Mouse (Mus musculus) T-cell, adult 66 days (primary cell): ENCODE measurements around the gene Mat1a. TPM values are rescaled to one million over a fixed set of nuclear protein-coding genes. Genes with fewer than 3 reads are reported as not detected.

Source experiments
- total RNA-seq, 2 experiments: library from RNA; stranded (reverse); gene quantifications; 3 replicates in 1 of 2; 4 replicates in 1 of 2; pipeline ENCODE4 v1.2.4; 2023

The Mat1a gene
- not detected for total RNA-seq

DNA sequence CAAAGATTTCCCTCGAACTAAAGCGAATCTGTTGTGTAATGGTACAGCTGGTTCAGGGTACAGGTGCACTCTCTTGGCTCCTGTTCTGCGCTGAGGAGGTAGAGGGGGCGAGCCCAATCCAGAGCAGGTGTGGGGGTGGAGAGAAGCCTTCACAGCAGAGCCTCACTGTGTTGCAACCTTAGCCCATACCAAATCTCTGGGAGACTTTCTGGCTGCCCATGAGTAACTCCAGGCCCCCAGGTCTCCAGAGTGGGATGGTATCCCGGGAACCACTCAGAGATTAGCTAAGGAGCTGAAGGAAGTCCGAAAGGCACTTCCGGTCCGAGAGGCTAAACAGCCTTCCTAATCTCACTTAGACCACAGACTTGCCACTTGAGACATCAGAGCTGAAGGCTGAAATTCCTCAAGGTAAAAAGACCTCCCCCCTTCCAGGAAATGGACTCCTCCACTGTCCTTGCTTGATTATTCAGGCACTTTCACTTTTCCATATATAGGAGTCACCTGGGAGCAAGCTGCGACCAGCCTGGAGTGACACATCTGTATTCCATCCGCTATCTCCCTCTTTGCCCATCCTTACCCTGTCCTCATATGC lies at the start of gene Mat1a:
TSS of gene Mat1a (plus strand) at position 183 of the 592 bp plus-strand sequence.

DNA sequence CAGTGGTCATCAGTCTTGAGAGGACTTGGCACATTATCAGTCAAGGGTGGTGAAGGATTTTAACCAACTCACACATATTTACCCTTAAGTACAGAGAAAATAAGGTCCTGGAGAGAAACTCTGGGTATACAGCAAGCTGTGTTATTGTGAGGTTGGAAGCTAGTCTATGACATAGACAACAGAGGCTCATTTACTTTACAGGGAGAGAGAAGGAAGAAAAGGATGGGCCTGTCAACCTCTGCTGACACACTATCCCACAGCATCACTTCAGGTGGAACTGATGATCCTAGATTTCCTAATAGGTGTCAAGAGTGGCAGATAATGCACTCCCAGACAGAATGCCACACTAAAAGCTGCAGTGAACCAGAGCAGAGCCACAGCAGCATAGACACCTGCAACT lies 35.7 kb upstream of the Mat1a start, which contains the start of gene Dydc2:
TSS of gene Dydc2 (minus strand) at position 101 of the 400 bp plus-strand sequence.

DNA sequence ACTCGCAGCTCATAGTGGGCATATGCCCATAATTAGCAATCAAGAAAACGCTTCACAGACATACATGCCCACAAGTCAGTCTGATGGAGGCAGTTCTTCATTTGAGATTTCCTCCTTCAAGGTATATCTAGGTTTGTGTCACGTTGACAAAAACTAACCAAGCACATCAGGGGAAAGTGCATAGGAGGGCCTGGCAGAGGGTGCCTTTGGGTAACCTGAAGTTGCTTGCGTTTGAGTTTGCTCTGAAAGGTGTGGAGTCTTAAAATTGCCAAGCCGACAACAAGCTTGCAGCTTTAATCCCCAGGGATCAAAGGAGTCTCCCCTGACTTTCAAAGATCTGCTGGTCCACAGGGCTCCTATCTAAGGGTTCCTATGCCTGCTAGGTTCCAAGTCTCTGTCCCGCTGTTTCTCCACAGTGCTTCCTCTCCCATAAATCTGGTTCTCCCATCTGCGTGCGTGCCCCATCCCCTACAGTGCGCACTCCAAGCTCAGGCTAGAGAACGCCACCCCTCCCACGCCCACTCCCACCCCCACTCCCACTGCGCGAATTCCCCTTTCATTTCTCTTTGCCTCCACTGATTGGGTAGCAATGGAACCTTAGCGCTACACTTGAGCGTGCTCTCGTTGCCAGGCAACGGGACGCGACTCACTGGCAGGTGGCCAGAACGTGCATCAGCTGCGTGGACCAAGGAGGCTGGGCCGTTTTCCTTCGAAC lies 32.4 kb upstream of the Mat1a start, which contains the start of gene Dydc1:
TSS of gene Dydc1 (plus strand) at position 683 of the 715 bp plus-strand sequence.

DNA sequence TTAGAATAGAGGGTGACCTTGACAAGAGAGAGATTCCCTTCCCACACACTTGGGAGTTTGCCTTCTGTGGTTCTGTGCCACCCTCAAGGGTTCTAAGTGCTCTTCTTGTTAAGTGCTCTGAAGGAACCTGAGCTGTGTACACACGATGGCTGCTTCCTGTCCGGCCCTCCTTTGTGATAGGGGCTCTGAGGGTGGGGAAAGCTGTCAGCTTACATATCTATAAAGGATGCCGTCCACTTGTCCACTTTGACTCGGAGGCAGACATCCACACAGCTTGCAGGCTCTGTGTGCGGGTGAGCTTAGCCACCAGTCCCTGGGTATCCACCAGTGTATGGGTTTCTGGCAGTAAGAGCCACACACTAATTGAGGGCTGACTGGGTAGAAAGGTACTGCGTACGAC lies 26.7 kb downstream of the Mat1a start, which contains the start of gene Sftpa1:
TSS of gene Sftpa1 (plus strand) at position 243 of the 400 bp plus-strand sequence.

DNA sequence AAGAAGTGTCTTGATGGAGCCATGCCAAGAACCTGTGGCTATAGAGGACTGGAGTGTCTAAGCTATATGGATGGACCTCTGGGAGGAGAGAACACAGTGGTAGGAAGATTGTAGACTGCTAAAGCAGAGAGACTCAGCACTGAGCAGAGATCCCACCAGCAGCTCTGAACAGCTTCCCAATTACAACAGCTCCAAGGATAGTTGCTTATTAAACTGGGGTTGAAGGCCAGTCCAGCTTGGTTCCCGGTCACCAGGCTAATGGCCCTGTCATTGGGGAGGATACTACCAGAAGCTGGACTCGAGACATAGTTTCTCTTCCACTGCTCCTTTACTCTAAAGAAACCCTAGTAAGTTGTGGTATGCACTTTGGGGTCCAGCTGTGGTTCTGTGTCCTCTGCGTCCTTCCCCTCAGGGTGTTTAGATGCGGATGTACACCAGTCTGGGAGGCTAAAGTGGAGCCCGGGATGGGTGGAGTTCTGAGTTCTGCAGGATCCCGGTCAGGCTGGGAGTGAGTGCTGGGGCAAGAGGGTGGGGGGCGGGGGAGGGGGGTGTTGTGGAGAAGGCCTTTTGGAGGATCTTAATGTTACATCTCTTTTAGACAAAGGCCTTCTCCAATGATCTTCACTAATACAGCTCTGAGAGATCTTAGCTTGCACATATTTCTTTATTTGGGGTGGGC lies 46.5 kb downstream of the Mat1a start, which contains the start of gene Mbl1:
TSS of gene Mbl1 (plus strand) at position 239 of the 679 bp plus-strand sequence.

Other genes with a start within 250 kb of the Mat1a start
- 10 to 100 TPM; 18.9 to 22.1 TPM for gene Sh2d4b, start 211.8 kb upstream of the Mat1a start, total RNA-seq
- gene Tspan14, start 138.2 kb upstream of the Mat1a start, total RNA-seq, result 100 to 1,000 TPM in 1 of 2 experiments, 10 to 100 TPM in 1; 98.0 to 114 TPM
- 10 to 100 TPM in 1 of 2 experiments, 1 to 10 TPM in 1; 6.7 to 10.1 TPM for gene Fam213a, start 91.2 kb upstream of the Mat1a start, total RNA-seq
- gene Dydc2, start 35.8 kb upstream of the Mat1a start, total RNA-seq, result not detected
- not detected for gene Dydc1, start 32.1 kb upstream of the Mat1a start, total RNA-seq
- not detected for gene Sftpa1, start 26.7 kb downstream of the Mat1a start, total RNA-seq
- gene Mbl1, start 46.4 kb downstream of the Mat1a start, total RNA-seq, result not detected
- gene Sftpd, start 80.1 kb downstream of the Mat1a start, total RNA-seq, result not detected
- gene Gm2832, start 173.8 kb downstream of the Mat1a start, total RNA-seq, result not detected
- gene Gm5798, start 243.6 kb downstream of the Mat1a start, total RNA-seq, result not detected